Mouse (Mus musculus) T-cell, adult 2 months (primary cell): ENCODE measurements at regions not wholly inside any gene's neighbourhood (a gene's known extent, or its start where the extent isn't known, plus 50 kb on each side); places are given as distances from the start of the nearest gene placed in this dataset.

Source experiments
- DNase-seq: peaks from one replicate; pipeline ENCODE4 v3.0.0; 2022; ENCODE audit warnings: low spot score

DNA sequence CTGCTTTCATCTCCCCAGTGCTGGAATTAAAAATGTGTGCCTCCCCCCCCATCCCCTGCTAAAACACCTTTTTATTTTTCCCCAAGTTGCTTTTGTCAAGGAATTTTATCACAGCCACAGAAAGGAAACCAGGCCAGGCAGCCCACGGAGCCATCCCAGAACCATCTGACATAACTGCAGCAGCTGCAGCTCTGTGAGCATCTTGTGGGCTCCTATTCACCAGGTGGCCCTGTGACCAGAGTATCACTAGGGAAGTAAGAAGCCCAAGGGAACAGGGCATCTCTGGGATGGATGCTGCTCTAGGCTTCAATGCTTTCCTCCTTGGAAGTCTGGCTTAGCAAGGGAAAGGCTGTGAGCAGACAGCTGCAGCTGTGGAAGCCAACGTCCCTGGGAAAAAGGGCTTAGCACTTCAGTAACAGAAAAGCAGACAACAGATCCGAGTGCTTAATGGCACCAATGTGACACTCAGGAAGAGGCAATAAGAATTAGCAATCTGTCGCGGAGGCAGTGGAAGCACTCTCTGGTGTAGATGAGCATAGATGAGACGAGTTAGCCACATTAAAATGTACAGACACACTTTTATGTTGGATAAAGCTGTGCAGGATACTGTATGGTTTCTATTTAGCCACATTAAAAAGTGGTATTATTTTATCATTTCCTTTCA, 1183.0 kb downstream of the 4930447A16Rik start:
- DNase-seq = no peak

DNA sequence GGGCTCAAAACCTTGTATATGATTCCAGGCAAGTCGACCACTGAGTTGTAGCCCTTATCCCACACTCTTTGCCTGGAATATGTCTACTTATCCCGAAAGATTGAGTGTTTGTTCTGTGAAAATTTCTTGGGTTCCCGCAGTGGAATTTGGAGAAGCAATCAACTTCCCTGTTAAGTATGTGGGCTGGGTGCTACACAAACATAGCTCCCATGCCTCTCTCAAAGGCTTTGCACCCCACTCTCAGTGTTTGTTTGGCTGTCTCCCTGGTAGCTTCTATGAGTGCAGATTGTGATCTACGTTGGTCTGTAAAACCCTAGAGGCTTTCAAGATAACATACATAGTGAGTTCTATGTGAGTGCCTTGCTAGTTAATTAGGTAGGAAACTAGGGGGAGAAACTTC, 1184.2 kb downstream of the 4930447A16Rik start:
- DNase-seq = no peak
